Mouse (Mus musculus): Measurements from ENCODE around the gene Taar7d.
A peak's percentile ranks its signal among the peaks of the same experiment; 100 is the strongest.

DNA sequence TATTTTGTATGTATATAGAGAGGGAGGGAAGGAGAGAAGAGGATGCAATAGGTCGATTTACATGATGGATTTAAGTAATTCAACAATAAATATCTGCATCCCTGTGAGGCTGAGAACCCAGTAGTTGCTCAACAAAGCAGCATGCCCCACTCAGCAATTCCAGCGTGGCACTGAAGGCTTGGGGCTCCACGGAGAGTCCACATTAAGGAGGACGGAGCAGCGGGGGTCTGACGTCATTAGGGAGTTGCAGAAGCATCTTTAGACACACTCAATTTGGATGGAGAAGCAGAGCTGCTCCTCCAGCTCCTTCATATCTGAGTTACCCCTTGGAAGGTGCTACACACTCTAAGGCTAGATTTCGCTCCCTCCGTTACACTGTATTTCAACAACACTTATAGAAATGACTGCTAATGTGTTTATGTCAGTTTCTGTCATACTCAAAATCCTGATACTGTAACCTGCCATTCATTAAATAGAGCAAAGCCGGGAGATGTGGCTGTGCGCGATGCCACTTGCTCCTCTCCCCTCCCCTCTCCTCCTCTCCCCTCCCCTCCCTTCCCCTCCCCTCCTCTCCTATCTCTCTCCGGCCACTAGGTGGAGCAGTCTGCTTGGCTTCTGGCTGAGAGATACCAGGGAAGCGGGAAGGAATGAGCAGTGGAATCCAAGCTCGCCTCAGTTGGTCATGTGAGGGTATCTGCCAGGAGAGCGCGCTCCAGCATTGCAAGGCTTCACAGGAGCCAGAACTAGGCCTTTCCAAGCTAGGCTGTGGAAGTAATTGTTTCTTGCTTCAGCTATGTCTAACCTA is 47.9 kb upstream of the Taar7d start:
- peak; percentile 3; the same call in 1 of the 2 replicates for TF ChIP-seq CTCF (IDR thresholded peaks at IDR 0.05; ENCODE audit: low read depth, low read length)
- no peak for TF ChIP-seq GATA1 (IDR thresholded peaks at IDR 0.05; ENCODE audit: borderline replicate concordance, low read length)
- no peak for TF ChIP-seq TAL1 (conservative IDR thresholded peaks at IDR 0.05; ENCODE audit: low read depth, low read length)
